Mouse (Mus musculus): ENCODE data around the gene Ppp1r14d.

The Ppp1r14d gene

GRCm38 (mm10) chr2:119236682-119237209 is 7.0 kb upstream of the Ppp1r14d start:
- DNase-seq: no peak

GRCm38 (mm10) chr2:119209176-119209507 is 20.6 kb downstream of the Ppp1r14d start:
- DNase-seq: no peak

- peak; percentile 99 for DNase-seq
Observed at GRCm38 (mm10) chr2:119208344-119209175, 21.1 kb downstream of the Ppp1r14d start, which contains the start of the genes Zfyve19 and Dnajc17. Gene Zfyve19 (plus strand): TSS chr2:119208617. Gene Dnajc17 (minus strand): TSS chr2:119208795.

- DNase-seq: no peak
Observed at GRCm38 (mm10) chr2:119207961-119208343, 21.8 kb downstream of the Ppp1r14d start.

- no peak for DNase-seq
Observed at GRCm38 (mm10) chr2:119203871-119204460, 25.7 kb downstream of the Ppp1r14d start.

- DNase-seq: no peak
Observed at GRCm38 (mm10) chr2:119202914-119203453, 26.7 kb downstream of the Ppp1r14d start.

- no peak for DNase-seq
Observed at GRCm38 (mm10) chr2:119198934-119199333, 30.8 kb downstream of the Ppp1r14d start.

GRCm38 (mm10) chr2:119198049-119198448 is 31.7 kb downstream of the Ppp1r14d start:
- no peak for DNase-seq

GRCm38 (mm10) chr2:119197493-119197892 is 32.2 kb downstream of the Ppp1r14d start:
- no peak for DNase-seq

GRCm38 (mm10) chr2:119196316-119197108 is 33.2 kb downstream of the Ppp1r14d start:
- DNase-seq: no peak

- no peak for DNase-seq
Observed at GRCm38 (mm10) chr2:119194140-119194539, 35.6 kb downstream of the Ppp1r14d start.

GRCm38 (mm10) chr2:119190969-119191368 is 38.7 kb downstream of the Ppp1r14d start:
- DNase-seq: no peak

GRCm38 (mm10) chr2:119189029-119189710 is 40.5 kb downstream of the Ppp1r14d start:
- peak; percentile 83 for DNase-seq

GRCm38 (mm10) chr2:119182914-119183313 is 46.8 kb downstream of the Ppp1r14d start:
- no peak for DNase-seq

GRCm38 (mm10) chr2:119177384-119177939 is 52.2 kb downstream of the Ppp1r14d start:
- no peak for DNase-seq

GRCm38 (mm10) chr2:119176761-119177160 is 52.9 kb downstream of the Ppp1r14d start:
- no peak for DNase-seq

GRCm38 (mm10) chr2:119175614-119176013 is 54.1 kb downstream of the Ppp1r14d start:
- DNase-seq: no peak

GRCm38 (mm10) chr2:119174866-119175265 is 54.8 kb downstream of the Ppp1r14d start:
- DNase-seq: no peak

GRCm38 (mm10) chr2:119173991-119174651 is 55.6 kb downstream of the Ppp1r14d start, which contains the start of gene Gm14137:
Gene Gm14137 (plus strand): TSS chr2:119174509.
- no peak for DNase-seq

- no peak for DNase-seq
Observed at GRCm38 (mm10) chr2:119172862-119173576, 56.7 kb downstream of the Ppp1r14d start.

GRCm38 (mm10) chr2:119172446-119172845 is 57.3 kb downstream of the Ppp1r14d start:
- DNase-seq: no peak

All from right cerebral cortex, adult 18-20 months (tissue).